Mouse (Mus musculus): ENCODE data around the gene 2310011J03Rik.

- no peak for TF ChIP-seq POLR2A (IDR thresholded peaks at IDR 0.05; ENCODE audit: control insufficient read depth, extremely low read depth, insufficient read depth, low read length, poor library complexity)
- no peak for TF ChIP-seq CTCF (IDR thresholded peaks at IDR 0.05; ENCODE audit: borderline replicate concordance, control insufficient read depth, extremely low read depth, insufficient read depth, low read length, poor library complexity)
Observed at GRCm38 (mm10) chr10:80325045-80325444, 4.7 kb upstream of the 2310011J03Rik start.

Data from thymus, adult 2 months (tissue).